Mouse (Mus musculus) olfactory bulb, adult 2 months (tissue): ENCODE results near the gene Leng8.

ENCODE experiments used
- CTCF ChIP-seq: fragments of 200-500 bp; IDR thresholded peaks from 2 replicates; pipeline ENCODE4 v1.5.1; 2012; ENCODE audit warnings: low read depth, mild to moderate bottlenecking, low read length, moderate library complexity; ENCODE audit not compliant: insufficient read depth
- POLR2A ChIP-seq: fragments of 200-500 bp; IDR thresholded peaks from 2 replicates; pipeline ENCODE4 v1.6.1; 2012; ENCODE audit warnings: mild to moderate bottlenecking, low read depth, low read length, moderate library complexity; ENCODE audit not compliant: insufficient read depth

DNA sequence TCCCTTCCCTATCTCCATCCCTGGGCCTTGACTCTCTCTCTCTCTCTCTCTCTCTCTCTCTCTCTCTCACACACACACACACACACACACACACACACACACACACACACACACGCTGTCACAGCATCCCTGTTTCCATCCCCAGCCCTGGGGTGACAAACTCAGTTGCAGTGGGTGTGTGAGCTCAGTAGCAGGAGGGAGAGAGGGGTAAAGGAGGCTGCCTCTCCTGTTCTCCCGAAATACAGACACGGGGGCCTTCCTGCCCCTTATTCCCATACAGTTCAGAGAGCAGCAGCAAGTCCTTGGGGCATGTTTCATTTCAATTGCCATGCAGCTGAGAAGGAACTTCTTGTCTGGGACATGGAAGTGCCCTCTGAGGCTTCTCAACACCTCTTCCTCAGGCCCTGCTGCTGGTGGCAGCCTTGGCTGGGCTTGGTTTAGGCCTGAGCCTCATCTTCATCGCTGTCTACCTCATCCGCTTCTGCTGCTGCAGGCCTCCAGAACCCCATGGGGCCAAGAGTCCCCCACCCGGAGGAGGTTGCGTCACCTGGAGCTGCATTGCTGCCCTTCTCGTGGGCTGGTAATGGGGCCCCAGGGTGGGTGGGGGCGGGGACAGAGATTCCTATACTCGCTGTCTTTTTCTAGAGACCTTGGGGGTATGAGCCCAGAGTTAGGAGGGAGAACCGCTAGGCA is 14.6 kb upstream of the Leng8 start:
- no peak for TF ChIP-seq POLR2A
- TF ChIP-seq CTCF, result no peak
